Mouse (Mus musculus) neural tube, embryonic 10.5 days (tissue): ENCODE data around the gene Adamtsl2.

Experiments used
- DNase-seq: peaks from one replicate; pipeline ENCODE4 v3.0.0-alpha.2; 2017; ENCODE audit warnings: low spot score; ENCODE audit errors: extremely low spot score

Gene Adamtsl2

GRCm38 (mm10) chr2:27114169-27114568 is 35.0 kb downstream of the Adamtsl2 start:
- DNase-seq: no peak

- DNase-seq: no peak
These were observed 39.3 kb downstream of the Adamtsl2 start for GRCm38 (mm10) chr2:27118452-27118851.

DNA sequence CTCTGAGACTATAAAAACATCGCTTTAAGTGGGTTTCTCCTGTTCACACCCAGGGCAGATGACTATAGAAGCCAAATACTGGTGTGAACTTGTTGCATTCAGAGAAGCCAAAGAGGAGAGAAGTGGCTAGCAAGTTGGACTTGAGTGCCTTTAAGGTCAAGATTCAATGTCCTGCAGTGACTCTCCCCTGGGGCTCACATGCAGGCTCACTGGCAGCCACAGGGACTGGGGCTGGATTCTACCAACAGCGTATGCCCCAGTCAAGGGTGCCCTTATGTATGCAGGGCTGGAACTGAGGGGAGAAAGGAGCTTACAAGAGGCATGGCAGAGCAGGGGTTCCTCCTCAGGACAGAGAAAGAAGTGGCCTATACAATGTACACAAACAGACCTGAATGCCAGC is 40.6 kb downstream of the Adamtsl2 start:
- no peak for DNase-seq

- no peak for DNase-seq
These were observed 41.1 kb downstream of the Adamtsl2 start for GRCm38 (mm10) chr2:27120241-27120641.

GRCm38 (mm10) chr2:27121626-27122355 is 42.6 kb downstream of the Adamtsl2 start:
- peak; percentile 41 for DNase-seq

GRCm38 (mm10) chr2:27122578-27122977 is 43.4 kb downstream of the Adamtsl2 start:
- no peak for DNase-seq

DNA sequence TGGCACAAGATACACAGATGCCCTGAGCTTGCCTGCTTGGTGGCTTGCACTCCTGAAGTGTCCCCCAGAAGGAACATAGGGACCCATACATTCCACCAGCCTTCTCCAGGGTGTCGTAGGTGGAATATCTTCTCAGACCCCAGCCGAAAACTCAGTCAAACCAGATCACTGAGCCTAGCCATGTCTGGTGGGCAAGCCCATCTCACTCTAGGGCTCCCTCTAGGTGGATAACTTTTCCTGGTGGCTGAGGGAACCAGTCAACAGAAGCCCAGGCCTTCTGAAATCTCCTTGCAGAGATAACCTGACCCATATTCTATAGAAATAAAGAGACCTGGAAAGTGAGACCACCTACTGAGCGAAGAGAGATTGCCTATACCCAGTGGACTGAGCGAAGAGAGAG is 43.9 kb downstream of the Adamtsl2 start:
- no peak for DNase-seq

DNA sequence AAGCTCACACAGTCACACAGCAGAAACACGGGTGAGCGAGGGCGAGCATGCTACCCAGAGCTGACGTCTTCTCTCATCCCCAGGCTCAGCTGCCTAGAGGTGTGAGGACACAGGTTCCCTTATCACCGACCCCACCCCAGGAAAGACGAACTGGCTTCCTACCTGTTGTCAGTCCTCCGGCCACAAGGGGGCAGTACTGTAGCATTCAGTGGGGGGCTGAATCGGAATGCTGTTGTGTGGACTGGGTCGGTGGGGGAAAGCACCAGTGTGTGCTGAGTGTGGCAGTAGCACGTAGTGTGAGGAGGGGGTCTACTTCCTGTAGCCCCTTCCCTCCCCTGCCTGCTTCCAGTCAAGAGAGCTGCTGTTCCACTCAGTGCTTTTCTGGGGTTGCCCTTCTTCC is 46.8 kb downstream of the Adamtsl2 start:
- DNase-seq: peak; percentile 53

GRCm38 (mm10) chr2:27126496-27126895 is 47.3 kb downstream of the Adamtsl2 start:
- no peak for DNase-seq

DNA sequence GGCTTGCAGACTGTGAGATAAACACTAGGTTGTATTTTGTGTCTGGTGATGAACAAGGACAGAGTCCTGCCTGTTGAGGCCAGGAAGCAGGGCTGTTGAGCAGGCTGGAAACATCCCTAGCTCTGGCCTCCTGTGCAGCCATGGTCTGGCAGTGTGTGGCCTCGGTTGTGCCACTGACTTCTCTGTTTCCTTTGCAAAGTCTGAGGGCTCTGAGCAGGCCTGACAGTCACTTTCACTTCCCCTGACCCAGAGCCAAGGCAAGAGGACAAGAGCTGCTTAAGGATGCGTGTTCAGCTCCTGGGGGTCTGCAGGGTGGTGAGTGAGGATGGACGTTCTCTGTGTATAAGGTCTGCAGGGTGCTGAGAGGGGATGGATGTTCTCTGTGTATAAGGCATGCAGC is 49.8 kb downstream of the Adamtsl2 start:
- no peak for DNase-seq

DNA sequence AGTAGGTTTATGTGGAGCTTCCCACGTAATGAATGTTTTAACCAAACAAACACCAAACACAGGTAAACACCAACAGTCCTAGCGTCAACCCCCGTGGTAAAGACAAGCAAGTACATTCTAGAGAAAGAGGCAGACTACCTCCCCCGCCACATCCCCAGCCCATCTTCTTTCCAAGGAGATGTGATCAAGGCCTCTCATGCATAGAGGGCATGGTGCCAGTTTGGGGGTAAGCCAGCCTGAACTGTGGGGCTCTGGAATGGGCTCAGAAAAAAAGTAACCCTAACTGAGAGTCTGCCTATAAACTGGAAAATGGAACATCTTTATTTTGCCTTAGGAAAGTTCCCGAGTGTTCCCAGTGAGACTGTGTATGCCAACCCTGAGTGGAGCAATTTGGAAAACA is 56.8 kb downstream of the Adamtsl2 start:
- DNase-seq: no peak

DNA sequence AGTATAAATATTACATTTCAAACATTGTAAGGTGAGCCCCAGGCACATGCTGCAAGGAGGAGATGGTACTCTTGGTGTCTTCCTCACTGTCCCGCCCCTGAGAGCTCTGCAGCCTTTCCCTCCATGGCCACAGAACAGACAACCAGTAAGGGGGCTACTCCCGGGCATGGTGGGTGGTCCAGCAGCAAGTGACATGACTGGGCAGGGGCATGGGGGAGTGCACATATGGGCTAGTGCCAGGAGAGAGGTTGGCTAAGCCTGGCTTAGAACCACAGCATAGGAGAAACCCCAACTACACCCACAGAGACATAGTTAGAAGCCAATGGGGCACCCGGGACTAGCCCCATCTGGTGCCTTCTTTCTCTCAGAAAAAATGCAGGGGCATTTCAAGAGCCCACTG is 57.2 kb downstream of the Adamtsl2 start:
- no peak for DNase-seq

DNA sequence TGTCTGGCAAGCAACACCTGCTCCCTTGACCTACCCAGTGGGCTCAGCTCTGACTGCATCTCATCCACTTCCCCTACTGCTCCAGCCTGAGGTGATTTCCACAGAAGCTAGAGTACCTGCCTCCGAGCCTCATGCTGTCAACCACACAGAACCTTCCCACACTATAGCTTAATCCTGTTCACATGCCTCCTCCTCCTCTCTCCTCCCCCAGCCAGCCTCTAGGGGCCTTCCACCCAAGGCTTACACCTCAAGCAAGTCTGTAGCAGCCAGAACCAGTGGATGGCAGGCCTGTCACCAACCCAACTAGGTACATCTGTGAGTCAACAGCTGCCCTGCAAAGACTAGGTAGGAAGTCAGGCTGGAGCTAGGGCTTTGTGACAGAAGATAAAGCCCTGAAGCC is 57.6 kb downstream of the Adamtsl2 start:
- no peak for DNase-seq

GRCm38 (mm10) chr2:27138356-27138755 is 59.2 kb downstream of the Adamtsl2 start:
- no peak for DNase-seq

DNA sequence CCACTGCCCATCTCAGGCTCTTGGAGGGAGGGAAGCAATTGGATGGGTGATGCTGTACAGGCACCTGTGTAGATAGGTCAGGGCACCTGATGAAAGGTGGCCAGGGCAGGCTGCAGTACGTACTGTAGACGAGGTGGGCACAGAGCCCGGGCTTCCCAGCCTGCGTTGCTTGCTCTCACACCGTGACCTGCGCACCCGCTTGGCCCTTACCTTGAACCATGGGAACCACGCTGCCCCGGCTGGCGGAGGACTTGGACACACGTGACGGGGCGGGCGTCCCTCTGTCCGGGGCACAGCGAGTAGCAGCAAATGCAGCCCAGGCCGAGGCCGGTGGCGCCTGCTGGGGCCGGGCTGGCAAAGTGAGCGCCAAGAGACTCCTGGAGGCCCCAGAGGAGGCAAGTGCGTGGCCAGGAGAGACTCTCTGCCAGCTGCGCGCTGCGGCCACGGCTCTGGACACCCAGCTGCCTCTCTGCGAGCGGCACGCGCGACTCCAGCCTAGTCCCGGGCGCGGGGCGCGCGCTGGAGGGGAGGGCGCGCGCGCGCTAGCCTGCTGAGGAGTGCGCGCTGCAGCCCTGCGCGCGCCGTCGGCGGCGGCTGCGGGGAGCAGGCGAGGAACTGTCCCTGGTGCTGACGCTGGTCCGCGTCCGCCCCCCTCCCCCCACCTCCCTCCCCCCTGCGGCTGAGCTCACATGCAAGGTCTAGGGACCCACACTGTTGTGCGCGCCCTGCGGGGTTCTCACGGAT is 62.9 kb downstream of the Adamtsl2 start, which contains the start of gene Fam163b:
Fam163b (minus strand) TSS at position 542 of the 744 bp plus-strand sequence.
- peak; percentile 67 for DNase-seq

GRCm38 (mm10) chr2:27144957-27145356 is 65.8 kb downstream of the Adamtsl2 start:
- DNase-seq: no peak

- no peak for DNase-seq
These were observed 67.7 kb downstream of the Adamtsl2 start for GRCm38 (mm10) chr2:27146840-27147239.

DNA sequence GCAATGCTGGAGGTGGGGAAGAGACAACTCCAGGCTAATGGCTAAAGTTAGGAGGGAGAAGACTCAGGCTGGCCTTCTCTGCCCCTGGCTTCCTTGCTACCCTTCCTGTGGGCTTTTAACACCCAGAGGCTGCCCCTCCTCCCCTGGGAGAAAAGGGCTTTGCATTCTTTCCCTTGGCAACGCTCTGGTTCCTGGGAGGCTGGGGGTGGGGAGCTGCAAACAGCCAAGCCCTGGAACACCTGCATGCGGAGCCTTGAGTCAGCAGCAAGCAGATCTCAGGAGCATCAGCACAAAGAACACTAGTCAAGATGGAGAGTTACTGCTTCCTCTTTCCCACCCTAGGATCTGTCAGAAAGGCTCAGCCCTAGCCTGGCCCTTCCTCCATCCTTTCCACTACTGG is 70.3 kb downstream of the Adamtsl2 start:
- DNase-seq: no peak

DNA sequence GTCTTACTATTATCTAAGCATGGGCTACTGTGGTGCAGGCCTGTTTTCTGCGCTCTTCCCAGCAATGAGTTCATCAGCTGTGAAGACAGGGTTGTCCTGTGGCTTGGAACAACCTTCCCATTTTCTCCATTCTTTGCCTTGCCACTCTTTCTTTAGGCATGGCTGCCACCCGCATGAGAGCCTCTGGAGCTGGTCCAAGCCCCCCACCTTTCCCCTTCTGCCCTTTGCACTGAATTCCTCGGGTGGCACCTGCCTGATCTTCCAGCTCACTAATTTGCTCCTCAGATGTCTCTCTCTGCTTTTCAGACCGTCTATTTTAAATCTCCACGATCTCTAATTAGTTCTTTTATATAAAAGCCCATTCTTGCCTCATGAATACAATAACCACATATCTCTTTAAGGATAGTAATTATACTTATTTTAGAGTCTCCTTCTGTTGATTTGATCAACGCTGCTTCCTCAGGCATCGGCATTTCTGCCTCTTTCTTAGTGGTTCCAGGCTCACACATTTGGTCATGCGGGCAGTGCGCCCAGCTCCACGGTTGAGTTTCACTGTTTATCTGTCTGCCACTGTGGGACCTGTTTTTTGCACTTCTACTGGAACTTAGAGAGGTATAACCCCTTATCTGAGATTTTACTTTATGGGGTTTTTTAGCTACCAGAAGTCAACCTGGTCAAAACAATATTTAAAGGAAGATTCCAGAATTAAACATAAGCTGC is 75.4 kb downstream of the Adamtsl2 start:
- DNase-seq: no peak

GRCm38 (mm10) chr2:27156596-27156995 is 77.4 kb downstream of the Adamtsl2 start:
- DNase-seq: no peak
